Mouse (Mus musculus): ENCODE measurements around the gene Nbdy. TPM values are rescaled to one million over a fixed set of nuclear protein-coding genes. Genes with fewer than 3 reads are reported as not detected.

Gene Nbdy
- polyA plus RNA-seq, 1 experiment from 2014 or later: 110 TPM

Other genes starting within 250 kb of the Nbdy start
- 44.4 and 44.8 TPM in 2 replicates for gene Ubqln2, start 225.4 kb upstream of the Nbdy start, polyA plus RNA-seq (2015; fragmentation: Nextera tagmentation; extraction: Ambion mirVana)
- gene Cypt3, start 165.0 kb upstream of the Nbdy start, polyA plus RNA-seq (2015; fragmentation: Nextera tagmentation; extraction: Ambion mirVana): not detected in 2 replicates
- gene Kctd12b, start 27.2 kb upstream of the Nbdy start, polyA plus RNA-seq (2015; fragmentation: Nextera tagmentation; extraction: Ambion mirVana): 1.7 and 2.0 TPM in 2 replicates
- gene Spin2c, start 108.6 kb downstream of the Nbdy start, polyA plus RNA-seq (2015; fragmentation: Nextera tagmentation; extraction: Ambion mirVana): 22.1 and 25.1 TPM in 2 replicates